Mouse (Mus musculus) gonadal fat pad, adult 2 months (tissue): ENCODE results near the gene Tango2. TPM values are rescaled to one million over a fixed set of nuclear protein-coding genes. Genes with fewer than 3 reads are reported as not detected.
"Not testable (repeated sequence)": the region's sequence is repeated elsewhere in the genome, so short reads cannot be mapped to it uniquely, and the experiment has no call there.

Experiments used
- DNase-seq: peaks from one replicate; pipeline ENCODE4 v3.0.0-alpha.2; 2012; ENCODE audit warnings: low read depth
- polyA plus RNA-seq: library from polyadenylated mRNA; depleted of rRNA; stranded (reverse); fragments of >200 nt; gene quantifications from 2 replicates; pipeline ENCODE4 v1.2.3, GENCODE M21; 2012

Tango2 gene
- polyA plus RNA-seq, 1 experiment = 43.2 TPM

DNA sequence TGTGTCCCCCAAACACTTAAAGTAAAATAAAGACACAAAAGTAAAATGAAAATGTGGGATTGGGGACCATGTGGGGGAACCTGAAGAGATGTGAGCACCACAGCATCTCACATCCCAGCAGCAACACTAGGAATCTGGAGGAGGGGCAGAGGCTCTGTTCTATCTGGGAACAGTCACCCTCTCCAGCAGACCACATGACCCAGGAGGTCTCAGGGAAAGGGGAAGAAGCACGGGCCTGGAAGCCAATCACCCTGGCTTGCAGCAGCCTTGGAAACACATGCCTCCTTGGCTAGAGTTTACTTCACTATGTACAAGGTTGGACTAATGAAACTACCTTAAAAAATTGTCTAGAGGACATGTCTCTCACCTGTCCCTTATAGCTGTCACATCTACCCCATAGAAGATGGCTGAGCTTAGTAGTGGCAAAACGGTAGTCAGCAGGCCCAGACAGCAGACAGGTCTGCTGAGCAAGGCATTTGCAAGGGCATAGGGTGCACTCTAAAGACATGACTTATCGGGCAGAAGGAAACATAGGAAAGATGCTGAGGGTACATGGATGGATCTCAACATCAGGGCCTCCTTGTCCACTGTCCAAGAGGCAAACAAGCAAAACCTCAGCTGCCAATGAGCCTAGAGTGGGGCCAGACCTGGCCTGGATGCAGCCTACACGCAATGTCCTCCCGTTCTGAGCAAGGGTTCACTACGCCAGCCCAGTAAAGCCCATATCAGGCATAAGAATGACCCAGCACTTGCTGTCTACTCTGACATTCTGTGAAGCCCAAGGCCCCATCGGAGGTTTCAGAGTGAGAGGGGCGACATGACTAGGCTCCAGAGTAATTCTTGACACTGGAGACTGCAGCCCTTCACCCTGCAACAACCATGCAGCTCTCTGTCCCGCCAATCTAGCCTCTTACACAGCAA lies 5.0 kb downstream of the Tango2 start:
- no peak for DNase-seq

DNA sequence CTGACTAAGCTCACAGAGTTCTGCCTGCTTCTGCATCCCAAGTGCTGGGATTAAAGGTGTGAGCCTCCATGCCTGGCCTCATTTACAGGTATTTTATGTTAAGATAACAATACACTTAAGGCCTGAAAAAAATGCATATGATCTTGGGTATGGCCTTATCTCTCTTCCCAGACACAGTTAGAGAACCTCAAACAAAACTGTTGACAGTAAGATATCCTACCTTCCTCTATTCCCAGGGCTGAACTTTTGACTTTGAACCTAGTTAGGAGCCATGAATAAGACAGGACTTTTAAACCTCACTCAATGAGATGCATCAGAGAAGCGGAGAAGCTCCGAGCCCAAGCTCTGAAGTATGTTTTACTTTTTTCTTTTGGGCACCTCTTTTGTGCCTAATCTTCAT lies 5.8 kb downstream of the Tango2 start:
- DNase-seq = no peak

DNA sequence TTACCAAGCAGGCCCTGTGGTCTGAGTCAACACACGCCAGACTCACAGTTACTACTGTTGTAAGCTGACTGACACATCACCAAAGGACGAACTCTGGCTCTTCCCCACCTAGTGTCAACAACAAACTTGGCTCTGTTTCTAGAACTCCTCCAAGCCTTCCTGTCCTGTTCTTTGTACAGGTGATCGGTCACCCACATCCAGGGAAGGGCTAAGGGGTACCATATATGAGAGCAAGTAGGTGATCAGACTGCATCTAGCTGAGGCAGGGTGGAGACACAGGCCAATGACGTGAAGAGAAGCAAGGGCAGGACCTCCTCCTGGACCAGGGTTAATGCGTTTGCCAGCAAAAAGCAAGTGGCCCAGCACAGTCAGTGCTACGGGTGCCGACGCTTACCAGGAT lies 6.3 kb downstream of the Tango2 start:
- no peak for DNase-seq

DNA sequence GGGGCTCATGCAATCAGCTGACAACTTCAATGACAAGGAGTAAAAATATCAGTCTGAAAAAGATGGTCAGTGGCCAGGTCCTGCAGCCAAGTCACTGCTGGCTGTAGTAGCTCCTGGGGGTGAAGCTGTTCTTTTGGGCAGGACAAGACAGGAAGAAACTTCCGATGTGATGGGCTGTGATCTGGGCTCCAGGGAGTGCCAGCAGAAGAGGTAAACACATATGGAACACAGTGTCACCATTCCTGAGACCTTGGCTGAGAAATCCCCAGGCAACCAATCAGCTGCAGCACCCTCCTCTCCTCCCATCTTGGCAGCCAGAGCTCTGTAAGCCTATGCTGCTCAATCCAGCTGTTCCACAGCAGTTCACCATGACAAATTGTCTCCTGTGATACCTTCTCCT lies 8.0 kb downstream of the Tango2 start:
- DNase-seq = no peak

DNA sequence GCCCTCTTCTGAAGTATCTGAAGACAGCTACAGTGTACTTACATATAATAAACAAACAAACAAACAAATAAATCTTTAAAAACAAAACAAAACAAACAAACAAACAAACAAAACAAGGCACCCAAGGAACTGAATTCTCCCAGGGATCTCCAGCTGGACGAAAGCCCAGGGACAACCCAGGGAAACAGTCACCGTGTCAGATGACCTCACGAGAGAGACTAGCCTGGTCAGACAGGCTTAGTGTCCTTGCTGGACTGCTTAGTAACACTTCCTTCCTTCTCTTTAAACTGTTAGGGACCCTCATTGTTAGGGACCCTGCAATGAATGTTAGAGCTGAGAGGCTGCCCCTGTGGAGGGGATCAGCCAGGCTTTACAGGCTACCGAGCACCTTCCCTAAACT lies 10.6 kb downstream of the Tango2 start:
- no peak for DNase-seq

DNA sequence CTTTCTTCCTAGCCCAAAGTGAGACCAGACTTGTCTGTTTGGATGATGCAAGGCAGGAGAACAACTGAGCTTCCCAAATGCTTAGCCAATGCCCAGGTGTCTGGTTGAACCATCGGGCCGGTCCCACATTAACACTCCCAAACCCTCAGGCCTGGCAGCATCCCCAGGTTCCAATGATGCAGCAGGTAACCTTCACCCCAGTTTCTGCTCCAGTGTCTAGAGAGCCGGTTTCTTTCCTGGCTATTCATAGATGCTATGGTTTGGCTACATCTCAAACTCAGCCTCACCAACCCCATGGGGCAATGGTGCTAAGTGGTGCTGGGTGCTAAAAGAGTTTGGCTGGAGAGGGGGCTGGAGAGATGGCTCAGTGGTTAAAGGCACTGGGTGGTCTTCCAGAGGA lies 11.9 kb downstream of the Tango2 start:
- no peak for DNase-seq

DNA sequence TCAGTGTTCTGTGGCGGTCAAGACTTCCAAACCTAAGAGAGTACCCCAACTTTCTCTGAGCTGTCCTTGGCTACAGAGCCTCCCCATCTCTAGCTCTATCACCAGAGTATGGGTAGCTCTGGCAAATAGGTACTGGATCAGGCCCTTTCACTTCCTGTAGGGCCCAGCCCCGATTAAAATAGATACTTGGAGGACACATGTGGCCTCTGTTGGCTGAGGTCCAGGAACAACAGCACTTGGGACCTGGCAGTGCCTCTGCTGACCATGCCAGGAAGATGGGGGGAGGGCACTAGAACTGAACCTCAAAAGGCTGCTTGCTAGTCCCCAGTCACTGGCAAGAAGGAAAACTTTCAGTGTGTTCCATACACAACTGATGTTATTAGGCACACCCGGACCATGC lies 13.9 kb downstream of the Tango2 start:
- DNase-seq = no peak

DNA sequence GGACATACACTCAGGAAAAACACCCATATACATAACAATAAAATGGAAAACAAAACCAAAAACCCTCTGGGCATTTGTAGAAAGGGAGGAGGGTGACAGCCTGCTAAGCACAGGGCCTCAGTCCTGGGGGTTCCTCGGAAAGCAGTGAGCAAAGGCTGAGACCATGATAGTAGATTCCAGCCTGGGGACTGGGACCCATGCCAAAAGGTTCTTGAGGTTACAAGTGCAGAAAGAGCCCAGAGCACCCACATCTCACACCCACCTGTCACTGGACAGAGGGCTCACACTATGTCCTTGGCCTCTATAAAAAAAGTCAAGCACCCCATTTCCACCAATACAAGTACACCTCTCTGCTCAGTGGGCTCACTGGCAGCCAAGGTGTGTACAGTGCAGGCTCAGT lies 19.4 kb downstream of the Tango2 start:
- DNase-seq = no peak

DNA sequence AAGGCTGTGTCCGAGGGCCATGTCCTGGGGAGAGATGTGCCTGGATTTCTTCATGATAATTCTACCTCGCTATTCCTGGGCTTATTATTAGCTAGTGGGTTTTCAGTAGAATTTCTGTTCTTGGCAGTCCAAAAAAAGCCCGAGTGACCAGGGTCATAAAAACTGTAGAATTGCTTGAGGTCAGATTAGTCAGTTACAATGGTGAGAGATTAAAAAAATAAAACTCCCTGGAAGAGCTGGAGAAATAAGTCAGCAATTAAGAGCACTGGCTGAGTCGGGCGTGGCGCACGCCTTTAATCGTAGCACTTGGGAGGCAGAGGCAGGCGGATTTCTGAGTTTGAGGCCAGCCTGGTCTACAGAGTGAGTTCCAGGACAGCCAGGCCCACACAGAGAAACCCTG lies 20.0 kb downstream of the Tango2 start:
- DNase-seq = no peak

DNA sequence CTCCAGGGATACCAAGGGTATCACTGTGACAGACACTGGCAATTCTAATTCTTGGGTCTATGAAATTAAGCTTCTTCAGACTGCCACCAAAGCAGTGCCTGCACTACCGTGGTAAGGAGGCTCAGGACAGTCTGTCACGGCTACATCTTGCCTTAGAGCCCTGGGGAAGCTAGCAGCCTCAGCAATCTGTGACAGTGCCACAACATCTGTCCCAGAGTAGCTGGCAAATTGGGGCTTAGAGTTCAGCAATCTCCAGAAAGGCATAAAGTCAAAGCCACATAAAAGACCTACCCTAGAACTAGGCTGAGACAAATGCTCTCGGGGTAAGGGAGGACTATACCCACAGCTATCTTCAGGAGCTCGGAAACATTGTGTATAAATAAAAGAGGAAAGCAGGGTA lies 22.2 kb downstream of the Tango2 start:
- DNase-seq = no peak

DNA sequence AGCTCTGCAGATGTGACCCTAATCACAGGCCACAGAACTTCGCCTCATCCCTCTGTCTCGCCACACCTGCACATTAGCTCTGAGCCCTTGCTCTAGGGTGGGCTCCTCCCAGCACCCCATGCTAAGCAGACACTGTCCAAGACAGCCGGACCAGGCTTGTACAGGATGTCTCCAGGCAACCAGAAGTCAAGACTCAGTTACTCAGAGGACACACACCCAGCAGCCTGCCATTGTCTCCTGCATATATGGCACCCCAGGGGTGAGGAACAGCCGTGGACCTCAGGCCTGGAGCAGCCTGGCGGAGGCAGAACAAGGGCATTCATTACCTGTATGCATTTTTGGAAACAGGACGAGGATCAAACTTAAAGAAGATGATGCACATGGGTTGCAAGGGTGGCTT lies 23.9 kb downstream of the Tango2 start:
- no peak for DNase-seq

DNA sequence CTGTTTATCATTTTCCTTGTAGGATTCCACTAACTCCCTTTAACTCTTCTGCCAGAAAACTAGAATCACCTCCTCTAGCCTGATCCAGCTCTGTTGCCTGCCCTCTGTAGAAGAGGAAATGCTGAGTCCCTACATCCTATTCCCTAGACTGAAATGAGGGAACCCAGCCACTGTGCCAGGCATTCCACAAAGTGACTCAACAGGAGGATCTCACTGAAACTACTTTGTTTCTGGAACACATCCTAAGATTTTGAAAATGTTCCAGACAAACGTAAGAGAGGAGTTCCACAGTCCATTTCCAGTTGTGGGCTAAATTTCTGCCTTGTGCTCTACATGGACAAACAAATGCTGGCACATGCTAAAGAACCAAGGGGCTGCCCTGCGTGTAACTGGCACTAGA lies 24.4 kb downstream of the Tango2 start:
- no peak for DNase-seq

DNA sequence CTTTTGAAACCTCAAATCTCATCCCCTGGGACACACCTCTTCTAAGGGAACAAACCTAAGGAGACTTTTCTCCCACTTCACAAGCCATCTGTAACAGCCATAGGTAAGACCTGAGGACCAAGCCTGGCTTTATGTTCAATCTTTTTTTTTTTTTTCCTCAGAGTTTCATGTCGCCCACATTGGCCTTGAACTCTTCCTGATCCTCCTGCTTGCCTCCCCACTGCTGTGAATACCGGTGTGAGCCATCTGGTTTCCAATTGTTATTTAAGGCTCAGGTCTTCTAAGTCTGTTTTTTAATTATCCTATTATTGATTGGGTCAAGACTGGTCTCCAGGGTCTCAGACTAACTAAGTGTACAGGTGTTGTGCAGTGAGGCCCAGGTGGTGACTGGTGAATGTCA lies 26.5 kb downstream of the Tango2 start:
- no peak for DNase-seq

DNA sequence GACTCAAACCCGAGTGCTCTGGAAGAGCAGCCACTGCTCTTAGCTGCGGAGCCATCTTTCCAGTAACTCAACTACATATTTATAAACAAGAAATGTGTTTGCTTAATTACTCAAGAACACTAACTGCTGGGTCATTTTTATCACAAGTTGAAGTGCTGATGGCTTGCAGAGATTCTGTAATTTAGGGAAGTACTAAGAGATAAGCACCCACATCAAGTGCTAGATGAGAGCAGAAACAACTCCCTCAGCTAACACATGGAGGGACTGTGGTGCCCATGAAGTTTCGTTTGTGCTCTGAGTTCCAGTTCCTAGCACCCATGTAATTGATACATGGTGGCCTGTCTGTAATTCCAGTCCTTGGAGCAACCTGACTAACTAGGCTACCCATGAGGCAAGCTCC lies 28.9 kb downstream of the Tango2 start:
- no peak for DNase-seq

DNA sequence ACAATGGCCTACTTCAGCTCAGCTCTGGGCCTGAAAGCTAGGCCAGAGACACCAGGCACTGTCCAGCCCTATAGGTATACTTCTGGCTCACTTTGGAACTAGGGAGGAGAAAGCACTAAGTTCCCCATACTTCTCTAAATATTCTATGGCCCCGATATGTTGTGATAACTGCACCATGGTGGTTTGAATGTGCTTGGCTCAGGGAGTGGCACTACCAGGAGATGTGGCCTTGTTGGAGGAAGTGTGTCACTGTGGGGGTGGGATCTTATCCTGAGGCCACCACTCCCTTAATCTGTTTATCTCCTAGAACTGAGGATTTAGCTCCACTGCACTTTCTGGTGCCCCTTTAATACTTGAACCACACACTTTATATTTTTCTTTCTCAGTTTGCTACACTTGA lies 39.7 kb downstream of the Tango2 start:
- DNase-seq = no peak

DNA sequence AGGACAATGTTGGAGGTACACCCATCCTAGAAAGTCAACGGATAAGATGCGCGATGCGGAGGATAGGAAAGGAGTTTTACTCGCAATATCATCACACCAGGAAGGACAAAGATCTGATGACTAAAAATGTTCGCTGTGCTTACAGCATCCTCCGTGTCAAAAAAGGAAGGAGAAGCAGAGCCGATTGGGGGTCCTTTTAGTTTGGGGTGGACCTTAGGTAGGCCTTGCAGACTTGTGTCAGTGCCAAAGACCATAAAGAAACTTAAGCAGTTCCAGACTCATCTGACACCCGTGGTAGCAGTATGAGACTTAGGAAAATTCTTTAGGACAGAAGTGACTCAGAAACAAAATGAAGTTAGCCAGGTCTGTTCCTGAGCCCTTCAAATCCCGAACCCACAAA lies 58.3 kb downstream of the Tango2 start:
- DNase-seq = not testable (repeated sequence)

DNA sequence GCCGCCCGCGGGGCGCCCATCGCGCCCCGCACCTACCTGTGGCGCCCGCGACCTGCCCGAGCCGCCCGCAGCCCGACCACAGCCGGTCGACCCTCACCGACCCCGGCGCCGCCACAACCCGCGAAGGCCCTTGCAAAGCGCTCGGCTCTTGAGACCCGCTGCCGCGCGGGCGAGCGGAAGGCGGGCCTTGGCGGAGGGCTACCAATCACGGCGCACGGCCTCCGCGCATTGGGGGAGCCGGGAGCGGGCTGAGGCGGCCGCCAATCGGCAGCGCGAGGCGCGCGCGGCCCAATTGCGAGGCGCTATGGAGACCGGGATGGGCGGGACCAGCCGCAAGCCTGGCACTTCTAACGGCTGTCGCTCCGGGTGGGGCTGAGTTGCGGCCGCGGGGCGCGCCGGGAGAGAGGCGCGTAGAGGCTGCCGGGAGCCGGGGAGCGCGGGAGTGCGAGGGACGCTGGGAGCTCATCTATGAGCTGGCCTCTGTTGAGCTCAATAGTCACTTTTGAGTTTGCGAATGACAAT lies 58.8 kb downstream of the Tango2 start, which contains the start of gene Dgcr8:
TSS of gene Dgcr8 (minus strand) at position 180 of the 522 bp plus-strand sequence.
- DNase-seq = peak; percentile 36

DNA sequence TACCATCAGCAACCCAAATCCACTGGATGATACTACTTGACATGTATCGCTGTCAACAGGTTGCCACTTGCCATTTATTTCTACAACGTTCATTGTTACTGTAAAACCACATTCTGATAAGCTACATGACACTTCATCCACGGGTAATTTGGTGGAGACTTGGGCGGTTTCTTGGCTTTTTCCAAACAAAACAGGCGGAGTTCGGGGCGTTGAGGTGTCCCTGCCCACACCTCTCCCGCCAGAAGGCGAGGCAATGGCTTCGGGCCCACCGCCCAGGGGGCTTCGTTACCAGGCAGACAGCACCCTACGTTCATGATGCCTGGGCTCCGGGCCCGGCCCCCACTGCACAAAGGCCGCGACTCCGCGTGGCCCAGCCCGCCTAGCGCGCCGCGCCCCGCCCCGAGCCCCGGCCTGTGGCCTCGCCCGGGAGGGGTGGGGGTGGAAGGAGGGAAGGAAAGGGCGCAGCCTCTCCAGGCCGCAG lies 59.3 kb downstream of the Tango2 start:
- DNase-seq = no peak

DNA sequence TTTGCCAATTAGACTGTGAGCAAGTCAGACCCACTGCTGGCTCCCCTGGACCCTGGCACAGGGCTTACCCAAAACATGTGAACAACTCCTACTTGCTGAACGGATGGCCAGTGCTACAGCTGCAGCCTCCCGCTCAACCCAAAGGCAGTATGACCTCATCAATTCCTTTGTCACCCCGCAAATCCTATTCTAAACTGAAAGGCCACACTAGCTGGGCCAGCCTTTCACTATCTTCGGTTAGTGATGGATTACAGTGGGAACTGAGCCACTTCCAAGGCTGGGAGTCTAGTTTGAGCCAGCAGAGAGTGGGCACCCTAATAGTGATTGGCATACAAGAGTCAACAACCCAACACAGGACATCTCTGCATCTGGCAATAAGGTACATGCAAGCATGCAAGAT lies 59.7 kb downstream of the Tango2 start:
- no peak for DNase-seq

DNA sequence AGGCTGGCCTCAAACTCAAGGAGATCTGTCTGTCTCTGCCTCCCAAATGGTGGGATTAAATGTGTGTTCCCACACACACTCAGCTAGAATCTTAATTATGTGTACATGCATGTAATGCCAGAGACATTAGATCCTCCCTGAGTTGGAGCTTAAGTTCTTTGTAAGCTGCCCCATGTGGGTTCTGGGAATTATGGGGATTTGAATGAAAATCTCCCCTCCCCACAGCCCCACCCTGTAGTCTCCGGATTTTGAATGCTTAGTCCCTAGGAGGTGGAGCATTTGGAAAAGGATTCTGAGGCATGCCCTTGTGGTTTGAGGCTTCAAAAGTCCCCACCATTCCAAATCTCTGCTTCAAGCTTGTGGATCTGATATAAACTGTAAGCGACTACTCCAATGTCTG lies 72.7 kb downstream of the Tango2 start:
- no peak for DNase-seq

DNA sequence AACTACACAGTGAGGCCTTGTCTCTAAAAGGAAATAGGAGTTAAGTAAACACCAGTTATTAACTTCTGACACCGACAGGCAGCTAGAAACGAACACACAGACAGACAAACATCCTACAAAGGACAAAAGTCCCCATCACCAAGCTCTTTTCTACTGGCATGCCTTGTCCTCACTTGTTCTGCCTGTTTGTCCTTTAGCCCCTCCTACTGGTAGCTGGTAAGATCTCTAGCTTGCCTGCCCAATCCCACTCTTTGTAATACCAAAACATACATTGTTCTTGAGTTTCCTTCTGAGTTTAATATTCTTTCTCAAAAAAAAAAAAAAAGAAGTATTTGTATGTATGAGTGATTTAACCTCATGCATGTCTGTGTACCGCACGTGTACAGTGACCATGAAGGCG lies 79.7 kb downstream of the Tango2 start:
- no peak for DNase-seq

DNA sequence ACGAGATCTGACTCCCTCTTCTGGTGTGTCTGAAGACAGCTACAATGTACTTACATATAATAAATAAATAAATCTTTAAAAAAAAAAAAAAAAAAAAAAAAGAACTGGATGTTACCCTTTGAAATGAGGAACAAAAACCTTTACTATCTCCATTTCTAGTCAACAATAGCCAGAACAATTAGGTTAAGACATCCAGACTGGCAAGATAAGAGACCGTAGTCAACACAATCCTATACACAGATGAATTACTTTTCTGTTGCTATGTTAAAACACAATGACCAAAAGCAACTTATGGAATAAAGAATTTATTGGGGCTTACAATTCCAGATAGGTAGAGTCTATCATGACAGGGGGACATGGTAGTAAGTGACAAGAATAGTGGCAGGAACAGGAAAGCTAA lies 82.9 kb downstream of the Tango2 start:
- DNase-seq = no peak

DNA sequence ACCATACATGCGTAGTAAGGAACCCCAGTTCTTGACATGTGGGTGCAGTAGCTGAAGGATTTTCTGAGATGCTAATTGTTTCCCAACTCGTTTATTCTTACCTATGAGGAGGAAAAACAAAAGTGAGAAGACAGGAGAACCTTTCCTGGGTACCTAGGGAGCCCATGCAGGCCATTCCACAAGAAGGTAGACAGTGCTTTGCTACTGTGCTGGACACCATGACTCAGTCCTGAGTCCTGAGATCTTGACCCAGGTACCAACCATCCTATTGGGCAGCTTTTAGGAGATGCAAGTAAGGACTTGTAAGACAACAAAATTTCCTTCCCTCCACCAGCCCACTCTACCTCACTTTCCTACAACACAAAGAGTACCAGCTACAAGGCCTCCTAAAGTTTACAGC lies 89.7 kb downstream of the Tango2 start, which contains the start of gene Gm49776:
TSS of gene Gm49776 (minus strand) at position 101 of the 400 bp plus-strand sequence.
- no peak for DNase-seq
